Mouse (Mus musculus) granulocyte monocyte progenitor cell, adult 5-6 weeks (primary cell): ENCODE measurements at regions not wholly inside any gene's neighbourhood (a gene's known extent, or its start where the extent isn't known, plus 50 kb on each side); places are given as distances from the start of the nearest gene placed in this dataset.
"Not testable (repeated sequence)": the region's sequence is repeated elsewhere in the genome, so short reads cannot be mapped to it uniquely, and the experiment has no call there.

Experiments used
- ATAC-seq: replicated peaks from 2 replicates; pipeline ENCODE4 v1.8.0; 2016; ENCODE audit warnings: mild to moderate bottlenecking, moderate TSS enrichment, inconsistent platforms; ENCODE audit not compliant: poor library complexity, severe bottlenecking

DNA sequence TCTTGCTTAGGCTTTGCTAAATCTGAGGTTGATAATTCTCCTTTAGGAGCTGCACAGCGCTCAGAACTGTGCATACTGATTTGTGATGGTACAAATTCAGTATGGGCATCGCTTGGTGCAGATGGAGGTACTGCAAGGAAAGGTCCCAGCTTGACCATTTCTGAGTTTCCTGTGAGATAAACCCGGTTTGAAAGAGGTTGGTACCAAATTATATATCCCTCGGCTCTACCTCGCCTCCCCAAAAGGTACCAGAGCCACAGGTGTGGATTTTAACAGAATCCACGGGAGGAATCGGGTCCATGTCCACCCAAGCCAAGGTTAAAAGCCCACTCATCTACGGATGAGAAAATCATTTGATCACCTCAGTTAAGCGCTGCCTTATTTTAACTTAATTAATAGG lies 172.5 kb upstream of the Zfp808 start:
- ATAC-seq: not testable (repeated sequence)

DNA sequence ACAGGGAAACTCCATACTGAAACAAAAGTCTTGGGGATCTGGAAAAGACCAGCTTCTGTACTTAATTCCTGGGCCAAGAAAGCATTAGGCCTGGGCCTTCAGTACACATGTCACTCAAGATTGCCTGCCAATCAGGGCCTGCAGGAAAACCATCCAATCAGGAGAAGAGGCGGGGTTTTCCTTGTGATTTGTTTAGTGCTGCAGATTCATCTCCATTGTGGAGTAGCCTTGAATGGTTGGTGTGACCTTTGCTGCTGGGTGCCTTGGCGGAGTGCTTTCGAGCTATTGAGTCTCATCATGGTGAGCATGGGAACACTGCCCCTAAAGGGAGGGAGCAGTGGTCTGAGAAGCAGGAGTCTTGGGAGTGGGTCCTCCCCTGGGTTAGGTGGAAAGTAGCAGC lies 150.8 kb upstream of the Zfp808 start:
- not testable (repeated sequence) for ATAC-seq

DNA sequence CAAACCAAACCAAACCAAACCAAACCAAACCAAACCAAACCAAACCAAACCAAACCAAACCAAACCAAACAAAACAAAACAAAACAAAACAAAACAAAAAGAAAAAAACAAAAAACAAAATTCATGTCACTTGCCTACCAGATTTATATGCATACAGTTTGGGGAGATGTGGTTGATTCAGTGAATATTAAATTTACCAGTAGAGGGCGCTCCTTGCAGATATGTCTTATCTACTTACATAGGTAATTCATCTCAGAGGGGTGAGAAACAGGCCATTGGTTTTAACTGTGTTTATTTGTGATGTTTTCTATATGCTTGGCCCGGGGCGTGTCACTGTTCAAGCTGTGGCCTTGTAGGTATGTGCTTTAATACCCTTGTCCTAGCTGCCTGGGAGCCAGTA lies 133.2 kb upstream of the Zfp808 start:
- ATAC-seq: not testable (repeated sequence)

DNA sequence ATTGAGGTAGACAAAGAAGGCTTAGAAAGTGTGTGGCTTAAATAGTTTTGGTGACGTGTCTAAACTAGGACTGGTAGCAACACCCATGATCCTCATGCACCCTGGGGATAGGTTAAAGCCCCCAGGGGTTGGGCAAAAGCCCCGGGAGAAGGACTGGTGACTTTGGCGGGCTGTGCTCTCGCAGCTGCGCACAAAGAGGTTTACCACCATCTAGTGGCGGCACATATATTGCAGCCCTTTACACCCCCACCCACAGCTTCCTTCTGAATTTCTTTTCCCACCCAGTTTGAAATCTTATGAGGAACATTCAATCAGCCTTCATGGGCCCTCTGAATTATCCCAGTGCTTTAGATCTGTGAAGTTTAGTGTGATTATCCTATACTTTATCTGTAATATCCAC lies 130.9 kb upstream of the Zfp808 start:
- ATAC-seq: peak; percentile 53; the same call in 1 of the 2 replicates

DNA sequence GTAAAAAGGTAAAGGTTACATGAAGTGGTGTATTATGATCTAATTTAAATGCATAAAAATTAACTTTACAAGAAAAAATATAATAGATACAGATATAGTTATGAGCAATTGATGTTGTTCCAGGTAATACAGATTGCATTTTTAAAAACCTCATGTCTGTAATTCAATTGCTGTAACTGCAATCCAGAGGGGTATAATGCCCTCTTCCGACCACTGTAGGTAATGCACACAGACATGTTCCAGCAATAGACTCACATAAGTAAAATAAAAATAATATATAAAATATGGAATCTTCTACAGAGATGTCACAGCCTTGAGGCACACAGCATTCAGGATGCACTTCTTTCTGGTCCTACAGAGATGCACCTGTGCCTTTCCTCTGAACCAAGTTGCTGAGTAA lies 122.4 kb upstream of the Zfp808 start:
- not testable (repeated sequence) for ATAC-seq

DNA sequence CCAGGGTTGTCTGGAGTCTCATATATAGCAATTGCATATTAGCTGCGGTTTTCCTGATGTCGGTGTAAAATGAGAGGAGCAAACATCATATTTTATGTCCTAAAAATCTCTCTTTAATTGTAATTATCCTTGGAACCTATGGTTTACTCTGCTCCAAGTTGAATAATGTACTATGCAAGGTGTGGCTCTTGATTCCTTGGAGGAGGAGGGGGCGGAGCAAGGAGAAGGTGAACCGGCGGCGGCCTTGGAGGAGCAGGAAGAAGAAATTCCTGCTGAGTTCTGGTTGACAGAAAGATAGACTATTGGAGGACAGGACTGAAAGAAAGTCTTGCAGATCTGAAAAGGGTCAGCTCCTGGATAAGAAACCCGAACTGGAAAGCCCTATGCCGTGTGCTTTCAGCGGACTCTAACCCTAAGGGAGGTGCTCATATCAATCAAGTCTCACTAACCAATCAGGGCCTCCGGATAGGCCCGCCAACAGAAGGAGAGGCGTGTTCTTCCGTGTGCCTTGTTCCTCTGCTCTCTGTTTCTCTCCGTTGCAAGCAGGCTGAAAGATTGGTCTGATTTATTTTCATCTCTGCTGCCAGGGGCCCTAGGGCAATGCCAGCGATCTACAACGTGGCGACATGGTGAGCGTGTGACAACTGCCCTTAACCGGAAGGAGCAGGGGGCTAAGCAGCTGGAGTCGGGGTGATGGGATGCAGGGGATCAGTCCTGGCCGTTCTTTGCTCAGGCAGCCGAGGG lies 114.1 kb upstream of the Zfp808 start:
- ATAC-seq: peak; percentile 94

DNA sequence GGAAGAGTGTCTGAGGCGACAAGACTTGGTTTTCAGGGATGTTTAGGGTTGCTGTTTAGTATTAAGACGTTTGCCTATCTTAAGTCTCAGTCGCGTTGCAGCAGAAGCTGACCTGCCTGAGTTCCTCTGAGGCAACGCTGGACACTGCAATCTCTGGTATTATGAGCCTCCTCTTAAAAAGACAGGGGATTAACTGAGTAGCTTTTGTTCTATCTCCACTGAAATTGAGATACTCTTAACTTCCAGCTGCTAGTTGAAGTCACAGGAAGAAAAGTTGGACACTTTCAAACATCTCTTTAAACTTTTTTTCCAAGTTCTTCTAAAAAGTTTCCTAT lies 113.6 kb upstream of the Zfp808 start:
- ATAC-seq: peak; percentile 56

DNA sequence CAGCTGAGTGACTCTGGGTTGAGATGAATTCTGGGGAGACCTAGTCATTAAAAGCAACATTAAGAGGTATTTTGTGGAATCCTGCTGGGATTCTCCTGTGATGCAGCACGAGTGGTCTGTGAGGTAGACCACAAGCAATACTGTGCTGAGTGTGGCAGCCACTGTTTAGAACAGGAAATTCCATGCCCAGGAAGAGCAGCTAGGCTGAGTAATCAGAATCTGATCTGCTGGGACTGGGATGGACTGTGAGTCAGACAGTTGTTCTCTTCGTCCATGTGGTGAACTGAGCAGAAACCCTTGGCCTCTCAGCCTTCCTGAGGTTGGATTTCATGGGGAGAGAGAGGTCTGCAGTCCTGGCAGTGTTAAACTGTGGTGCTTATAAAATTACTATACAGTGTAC lies 92.0 kb upstream of the Zfp808 start:
- ATAC-seq: not testable (repeated sequence)

DNA sequence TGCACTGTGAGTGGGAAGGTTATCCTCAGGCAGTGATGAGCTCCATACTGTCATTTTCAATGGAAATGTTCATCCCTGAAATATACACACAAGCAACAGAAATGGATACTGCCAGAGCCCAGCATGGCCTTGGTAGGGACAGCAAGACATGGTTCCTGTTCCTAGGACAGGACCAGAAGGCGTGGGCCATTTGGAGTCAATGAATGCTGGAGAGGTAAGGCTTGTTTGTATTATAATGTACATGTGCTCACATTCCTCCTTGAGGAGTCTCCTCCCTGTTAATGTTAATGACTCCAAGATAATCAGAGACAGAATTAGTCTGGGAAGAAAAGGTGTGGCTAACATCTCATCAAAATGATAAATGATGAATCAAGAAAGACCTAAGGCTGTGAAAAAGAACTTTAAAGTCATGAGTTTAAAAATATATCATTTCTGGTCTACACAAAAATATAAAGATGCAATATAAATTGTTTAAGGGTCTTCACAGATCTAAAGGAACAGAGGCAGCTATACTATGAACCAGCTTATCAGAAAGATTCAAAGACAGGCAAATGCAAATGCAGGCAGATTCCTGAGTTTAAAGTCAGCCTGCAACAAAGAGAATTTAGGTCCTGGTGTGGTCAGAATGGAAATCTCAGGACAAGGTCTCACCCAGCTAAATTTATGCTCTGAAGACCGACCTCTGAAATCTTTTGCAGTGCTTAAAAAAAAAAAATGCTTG lies 51.6 kb upstream of the Zfp808 start:
- ATAC-seq: not testable (repeated sequence)

DNA sequence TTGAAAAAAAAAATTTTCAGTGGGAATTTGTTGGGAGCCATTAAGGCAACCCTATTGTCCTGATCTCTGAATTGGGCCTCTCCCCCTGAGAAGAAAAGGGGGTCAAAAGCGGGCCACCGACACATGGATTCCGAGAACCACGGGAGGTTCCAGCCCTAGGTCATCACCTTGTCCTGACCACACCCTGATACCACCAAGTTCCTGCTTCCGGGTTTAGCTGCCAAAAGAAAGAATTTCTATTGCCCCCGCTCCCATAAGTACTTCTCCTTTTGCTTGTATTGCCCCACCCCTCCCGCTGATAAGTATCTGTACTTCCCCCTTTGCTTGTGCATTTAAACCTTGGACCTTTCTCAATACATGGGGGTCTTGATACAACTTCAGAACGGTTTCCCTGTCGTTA lies 50.8 kb upstream of the Zfp808 start:
- ATAC-seq: not testable (repeated sequence)
